Mouse (Mus musculus): ENCODE results near the gene Sestd1.

GRCm38 (mm10) chr2:77195056-77195455 is 85.3 kb downstream of the Sestd1 start:
- TF ChIP-seq MAX (IDR thresholded peaks at IDR 0.05; ENCODE audit: low read depth) (no peak), POLR2A (IDR thresholded peaks at IDR 0.05; ENCODE audit: insufficient read length, low read depth) (no peak), USF1 (IDR thresholded peaks at IDR 0.05; ENCODE audit: low read depth) (no peak), MYOD1 (IDR thresholded peaks at IDR 0.05; ENCODE audit: control insufficient read depth in 1 of 3, insufficient read length in 2 of 3, low read depth in 2 of 3) (no peak), POLR2AphosphoS2 (IDR thresholded peaks at IDR 0.05; ENCODE audit: insufficient read length, low read depth) (no peak), TCF12 (IDR thresholded peaks at IDR 0.05; ENCODE audit: insufficient read depth, poor library complexity, severe bottlenecking) (no peak), CEBPB (IDR thresholded peaks at IDR 0.05; ENCODE audit: insufficient read depth, poor library complexity, severe bottlenecking) (no peak), TCF3 (IDR thresholded peaks at IDR 0.05; ENCODE audit: insufficient read length, low read depth) (no peak), E2F4 (IDR thresholded peaks at IDR 0.05; ENCODE audit: insufficient read depth) (no peak), REST (IDR thresholded peaks at IDR 0.05; ENCODE audit: insufficient read depth, insufficient read length) (no peak), MYOG (IDR thresholded peaks at IDR 0.05; ENCODE audit: control insufficient read depth in 1 of 3, insufficient read depth in 1 of 3, insufficient read length in 2 of 3, low read depth in 2 of 3) (no peak)

All from myocyte (in vitro differentiated cells).